Mouse (Mus musculus) megakaryocyte progenitor cell, adult 5-6 weeks (primary cell): ENCODE data around the gene Gm28308. TPM values are rescaled to one million over a fixed set of nuclear protein-coding genes. Genes with fewer than 3 reads are reported as not detected.

Source experiments
- ATAC-seq: replicated peaks from 2 replicates; pipeline ENCODE4 v1.8.0; 2016; ENCODE audit warnings: mild to moderate bottlenecking, moderate TSS enrichment, inconsistent platforms; ENCODE audit not compliant: poor library complexity
- total RNA-seq, 2 experiments: library from RNA; stranded (forward) in 1 of 2; stranded (reverse) in 1 of 2; fragments of 157-497, 149-512 nt in 1 of 2; fragments of 200-1000 nt in 1 of 2; gene quantifications; 2 replicates each; pipeline versions ENCODE4 v1.2.3 to v1.2.4; 2015 to 2017

Gm28308 gene
- total RNA-seq (2015) (not detected in 2 replicates), total RNA-seq (2017) (0.84 TPM in 1 of 2 replicates, not detected in the other)

- ATAC-seq: peak; percentile 7; the same call in 1 of the 2 replicates
These were observed at the start of gene Gm28308, which contains the start of gene Hoxa3 for GRCm38 (mm10) chr6:52213119-52213986. Gene Gm28308 (minus strand): TSS chr6:52213339. Gene Hoxa3 (minus strand): TSS chr6:52213336.

DNA sequence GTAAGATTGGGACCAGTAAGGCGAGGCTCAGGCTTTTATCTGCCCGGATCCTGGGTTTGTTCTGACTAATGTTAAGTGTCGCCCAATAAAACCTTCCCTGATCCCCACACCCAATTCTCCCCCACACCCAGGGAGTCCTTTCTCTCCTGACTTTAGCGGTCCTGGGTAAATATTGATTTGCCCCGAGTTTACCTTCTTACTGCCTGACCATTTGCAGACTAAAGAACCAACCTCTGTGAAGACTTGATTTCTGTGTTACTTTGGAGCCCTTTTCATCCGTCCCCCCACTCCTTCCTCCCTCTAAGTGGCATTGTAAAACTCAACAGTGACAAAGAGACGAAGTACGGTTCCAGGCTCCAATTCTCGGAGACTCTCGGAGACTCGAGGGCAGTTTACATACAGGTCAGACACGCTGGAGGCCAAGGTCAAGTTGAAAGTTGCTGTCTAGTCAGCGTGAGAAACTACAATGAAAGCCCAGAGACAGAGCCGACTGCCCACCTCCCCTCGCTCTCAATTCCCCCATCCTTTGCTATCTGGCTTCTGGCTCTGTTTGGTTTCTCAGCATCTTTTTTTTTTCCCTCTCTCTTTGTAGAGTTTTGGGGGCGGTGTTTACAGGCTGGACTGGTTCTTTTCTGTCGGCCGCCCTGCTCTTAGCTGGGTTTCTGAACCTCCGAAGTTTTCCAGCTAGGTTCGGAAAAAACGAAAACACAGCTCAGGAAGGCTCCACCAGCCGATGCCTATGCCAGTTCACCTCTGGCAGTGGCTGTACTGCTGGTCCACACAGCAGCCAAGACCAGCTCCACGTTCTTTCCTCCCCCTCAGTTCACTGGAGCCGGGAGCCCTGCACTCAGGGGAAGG is 49.6 kb upstream of the Gm28308 start:
- no peak for ATAC-seq

DNA sequence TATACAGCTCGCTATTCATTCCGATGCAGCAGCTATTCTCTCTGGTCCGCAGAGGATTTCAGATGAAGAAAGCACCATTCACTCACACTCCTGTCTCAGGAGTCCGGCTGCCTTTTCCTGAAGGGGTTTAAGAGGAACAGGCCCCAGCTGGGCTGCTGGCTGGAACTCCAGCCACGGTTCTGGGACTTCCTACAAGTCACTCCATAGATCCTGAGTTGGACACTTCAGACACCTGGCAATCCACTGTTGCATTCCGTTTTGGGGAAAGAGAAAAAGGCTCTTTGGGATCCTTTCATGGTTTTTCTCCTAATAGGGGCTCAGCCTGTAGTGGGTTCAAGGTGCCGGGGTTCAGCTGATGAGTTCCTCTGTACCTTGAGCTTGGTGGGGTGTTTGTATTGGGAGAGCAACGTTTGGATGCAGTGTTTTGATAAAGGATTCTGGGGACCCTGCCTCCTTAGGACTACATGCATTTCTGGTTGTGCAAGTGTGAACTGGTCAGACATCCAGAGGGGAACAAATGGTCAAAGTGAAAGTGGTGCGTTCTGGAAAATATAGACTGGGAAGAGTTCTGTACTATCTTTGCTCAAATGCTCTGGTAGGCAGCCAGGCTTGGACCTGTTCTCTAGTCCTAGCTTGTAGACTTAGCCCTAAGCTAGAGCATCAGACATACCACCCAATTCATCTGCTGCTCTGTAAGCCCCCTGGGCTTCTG is 48.8 kb upstream of the Gm28308 start:
- ATAC-seq: no peak

DNA sequence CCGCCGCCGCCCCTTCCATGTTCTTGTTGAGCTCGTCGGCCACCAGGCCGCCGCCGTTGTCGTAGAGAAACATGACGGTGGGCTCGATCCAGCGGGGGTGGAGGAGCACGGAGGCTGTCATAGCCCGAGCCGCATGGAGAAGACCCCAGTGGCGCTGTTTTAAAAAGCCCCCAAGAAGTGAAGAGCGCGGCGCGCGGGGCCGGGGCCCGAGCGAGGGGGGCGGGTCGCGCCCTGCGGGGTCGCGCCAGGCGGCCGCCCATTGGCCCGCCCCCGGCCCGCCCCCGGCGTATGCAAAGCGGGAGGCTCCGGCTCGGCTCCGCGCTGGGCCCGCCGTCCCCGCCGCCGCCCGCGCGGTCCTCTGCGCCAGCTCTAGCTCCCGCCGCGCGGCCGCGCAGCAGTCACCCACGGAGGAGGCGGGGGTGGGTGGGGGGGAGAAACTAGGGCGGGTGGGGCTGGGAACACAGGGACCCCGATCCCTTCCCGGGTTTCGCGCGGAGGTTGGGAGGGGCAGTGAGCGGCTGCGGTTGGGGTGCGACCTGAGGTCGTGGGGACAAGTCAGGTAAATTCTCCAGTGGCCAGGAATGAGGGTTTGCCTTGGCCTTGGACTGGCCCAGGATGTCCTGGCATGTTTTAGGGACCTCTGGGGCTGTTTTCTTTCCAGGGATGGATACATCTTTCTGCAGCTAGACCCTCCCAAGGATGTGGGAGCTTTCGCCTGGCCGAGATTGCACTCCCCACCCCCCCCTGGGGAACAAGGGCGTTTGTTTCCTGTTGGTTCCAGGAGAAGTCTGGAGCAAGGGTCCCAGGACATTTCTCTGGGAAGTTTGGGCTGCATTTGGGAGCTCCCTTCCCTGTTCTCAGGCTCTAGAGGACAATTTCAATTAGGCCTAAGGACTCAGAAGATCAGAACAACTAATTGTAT is 47.8 kb upstream of the Gm28308 start, which contains the start of gene Hoxa13:
Hoxa13 (minus strand) TSS at position 227 of the 922 bp plus-strand sequence.
- ATAC-seq: no peak

DNA sequence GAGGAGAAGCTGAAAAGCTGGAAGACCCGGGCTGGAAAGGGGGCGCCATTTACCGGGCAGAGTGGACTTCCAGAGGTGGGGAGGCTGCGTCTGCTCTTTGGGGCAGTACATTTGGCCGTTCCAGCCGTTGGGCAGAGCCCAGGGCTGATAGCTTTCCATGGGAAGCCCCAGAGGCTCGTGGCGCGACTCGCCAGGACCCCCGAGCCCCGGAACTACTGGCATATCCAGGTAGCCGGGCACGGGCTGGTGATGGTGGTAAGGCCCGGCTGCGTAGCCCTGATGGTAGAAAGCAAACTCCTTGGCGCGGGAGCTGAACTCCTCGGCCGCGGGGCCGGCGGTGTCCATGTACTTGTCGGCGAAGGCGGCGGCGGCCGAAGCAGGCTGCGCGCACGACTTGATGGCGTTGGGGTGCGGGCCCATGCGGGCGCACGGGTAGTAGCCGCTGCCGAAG is 46.7 kb upstream of the Gm28308 start:
- ATAC-seq: no peak

DNA sequence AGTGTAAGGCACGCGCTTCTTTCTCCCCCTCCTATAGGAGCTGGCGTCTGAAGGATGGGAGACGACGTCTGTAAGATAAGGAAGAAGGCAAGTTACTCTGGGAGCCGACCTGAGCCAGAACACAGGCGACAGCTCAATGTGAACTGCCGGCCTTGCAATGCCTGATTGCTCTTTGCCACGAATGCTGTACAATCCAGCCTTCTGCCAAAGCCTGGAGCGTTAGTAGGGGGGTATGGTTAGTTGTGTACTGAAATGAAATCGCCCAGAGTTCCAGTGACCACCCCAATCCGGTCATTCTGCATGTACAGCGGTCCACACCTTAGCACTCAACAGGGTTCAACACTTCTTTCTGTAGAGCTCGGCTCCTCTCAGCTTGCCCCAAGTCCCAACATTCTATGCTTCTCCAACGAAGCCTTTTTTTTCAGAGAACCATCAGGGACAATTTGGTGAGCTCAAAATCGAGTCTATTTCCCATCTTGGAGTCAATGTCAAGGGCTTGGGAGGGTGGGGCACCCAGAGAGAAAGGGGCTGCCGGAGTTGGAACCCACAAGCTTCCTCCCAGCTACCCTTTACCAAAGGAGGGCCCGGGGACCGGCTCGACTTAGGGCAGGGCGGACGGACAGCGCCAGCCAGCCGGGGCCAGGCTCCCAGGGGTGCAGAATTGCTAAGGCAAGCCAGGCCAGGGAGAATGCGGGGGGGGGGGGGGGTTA is 46.1 kb upstream of the Gm28308 start:
- no peak for ATAC-seq

DNA sequence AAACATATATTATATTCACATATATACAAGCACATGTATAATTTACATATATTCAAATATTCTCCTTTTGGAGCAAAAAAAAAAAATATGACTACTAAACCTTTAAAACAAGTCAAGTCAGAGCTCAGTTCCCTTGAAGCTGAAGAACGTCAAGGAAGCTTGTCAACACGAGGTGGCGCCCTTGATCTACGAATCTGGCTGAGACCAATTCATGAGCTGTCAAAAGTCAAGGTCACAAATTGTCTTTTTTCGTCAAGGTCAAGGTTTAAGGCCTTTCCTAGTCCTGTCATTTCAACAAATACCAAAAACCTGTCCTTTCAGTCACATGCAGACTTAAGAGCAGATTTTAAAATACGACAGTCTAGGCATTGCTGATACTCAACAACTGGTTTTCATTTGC is 43.8 kb upstream of the Gm28308 start:
- ATAC-seq: peak; percentile 80

- ATAC-seq: no peak
These were observed 40.7 kb upstream of the Gm28308 start for GRCm38 (mm10) chr6:52253511-52254500.

GRCm38 (mm10) chr6:52252775-52253376 is 39.7 kb upstream of the Gm28308 start:
- ATAC-seq: no peak

DNA sequence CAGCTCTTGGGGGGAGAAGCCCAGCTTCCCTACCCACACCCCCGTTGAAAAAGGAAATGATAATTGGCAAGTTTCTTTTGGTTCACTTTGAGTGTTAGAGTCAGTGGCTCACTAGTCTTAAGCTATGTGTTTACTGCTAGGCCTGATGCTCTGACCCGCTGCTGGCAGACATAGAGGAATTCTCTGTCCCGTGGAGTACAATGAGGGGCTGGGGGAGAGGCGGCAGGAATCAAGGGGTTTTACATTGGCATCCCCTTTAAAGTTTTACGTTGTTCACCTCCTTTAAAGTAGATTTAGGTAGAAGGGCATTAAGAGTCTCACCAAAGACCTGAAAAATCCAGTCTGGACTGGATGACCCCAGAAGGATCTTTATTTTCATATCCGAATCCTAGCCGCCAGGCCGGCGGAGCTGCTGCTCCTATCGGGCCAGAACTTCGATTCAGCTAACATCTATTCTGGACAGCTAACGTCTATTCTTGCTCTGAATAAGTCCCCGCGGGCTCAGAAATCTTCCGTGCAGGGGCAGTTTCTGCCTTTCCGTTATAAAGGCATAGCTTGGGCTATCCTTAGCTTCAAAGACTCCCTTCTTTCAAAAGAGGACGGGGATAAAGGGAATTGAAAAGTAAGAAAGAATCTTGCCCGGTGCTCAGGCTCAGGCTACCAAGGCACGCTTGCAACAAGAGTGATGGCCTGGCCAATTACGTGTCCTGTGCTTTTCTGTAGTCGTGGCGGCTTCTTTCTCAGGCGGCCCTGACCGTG is 39.1 kb upstream of the Gm28308 start:
- no peak for ATAC-seq

- no peak for ATAC-seq
These were observed 38.2 kb upstream of the Gm28308 start for GRCm38 (mm10) chr6:52251177-52251879.

DNA sequence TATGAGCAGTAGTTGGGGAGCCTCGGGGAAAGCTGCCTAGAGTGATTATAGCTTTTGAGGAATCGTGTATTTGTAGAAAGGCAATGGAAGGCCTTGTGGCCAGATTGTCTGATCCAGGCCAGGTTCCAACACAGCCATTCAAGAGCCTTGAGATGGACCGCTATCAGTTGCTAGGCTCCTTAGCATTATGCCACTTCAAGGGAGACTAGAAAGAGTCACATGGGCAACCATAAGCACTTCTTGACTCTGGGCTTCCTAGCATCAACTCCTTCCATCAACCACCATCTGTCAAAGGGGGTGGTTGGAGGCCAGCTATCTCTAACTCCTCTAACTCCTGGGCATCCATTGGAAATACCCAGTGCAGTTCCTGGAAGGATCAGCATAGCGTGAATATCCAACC is 36.7 kb upstream of the Gm28308 start:
- ATAC-seq: no peak

- ATAC-seq: no peak
These were observed 36.2 kb upstream of the Gm28308 start for GRCm38 (mm10) chr6:52249415-52249738.

- no peak for ATAC-seq
These were observed 35.7 kb upstream of the Gm28308 start for GRCm38 (mm10) chr6:52248638-52249414.
